Comparison of ENCODE assay signal across 13 mouse cellular contexts in genomic region chr1:138326091-138326490, GRCm38 (mm10). TPM values are rescaled to one million over a fixed set of nuclear protein-coding genes. Genes with fewer than 3 reads are reported as not detected.
A peak's percentile ranks its signal among the peaks of the same experiment; 100 is the strongest.
DNase-seq lines count a peak whose midpoint lies in the region; ATAC-seq lines count a peak whose summit lies in the region.
"Had no signal": no experiment of that assay in that cellular context is flagged by ENCODE, and none has a peak within 500 bp of the region (broad histone marks: within the 10 kb centered on the region; RNA-seq: fewer than 3 reads in every experiment).

No protein-coding gene starts in this region.

- H3K4me2 ChIP-seq in hindbrain, embryonic 11.5 days (replicated peaks; ENCODE audit: low read depth, low read length), result no peak overlapping the region
- H3K4me2 ChIP-seq in lung, embryonic 16.5 days (ENCODE audit: low read depth, low read length), result no peak overlapping the region
- H3K4me2 ChIP-seq: limb, embryonic 13.5 days had no signal

- no peaks in the 10 kb centered on the region for H3K4me1 ChIP-seq in hindbrain, embryonic 11.5 days (replicated peaks; ENCODE audit: control insufficient read depth, insufficient read depth, low read length)
- no peaks in the 10 kb centered on the region for H3K4me1 ChIP-seq in lung, embryonic 16.5 days (replicated peaks; ENCODE audit: control insufficient read depth, insufficient read depth, low read length)

- no peak overlapping the region for H3K9ac ChIP-seq in hindbrain, embryonic 11.5 days (ENCODE audit: low read depth, low read length)
- no peak overlapping the region for H3K9ac ChIP-seq in lung, embryonic 16.5 days (ENCODE audit: low read length)
- H3K9ac ChIP-seq: limb, embryonic 13.5 days had no signal

- 35% methylated on average over 4 of the region's 4 CpGs for WGBS in hindbrain, embryonic 11.5 days
- 45% methylated on average over 4 of the region's 4 CpGs for WGBS in lung, embryonic 16.5 days

- no peaks in the 10 kb centered on the region for H3K9me3 ChIP-seq in hindbrain, embryonic 11.5 days (ENCODE audit: control insufficient read depth, low read length)
- H3K9me3 ChIP-seq in lung, embryonic 16.5 days (ENCODE audit: control insufficient read depth, low read length), result no peaks in the 10 kb centered on the region
- H3K9me3 ChIP-seq: limb, embryonic 13.5 days had no signal

- peak; percentile 55; the same call in 1 of the 2 replicates for ATAC-seq in hindbrain, embryonic 11.5 days (ENCODE audit: low FRiP score)
- peak; percentile 89 for ATAC-seq in lung, embryonic 16.5 days (ENCODE audit: low read depth)
- no peak for ATAC-seq in megakaryocyte, adult 5-6 weeks (ENCODE audit: poor library complexity, severe bottlenecking)

- H3K27ac ChIP-seq in hindbrain, embryonic 11.5 days (ENCODE audit: low read depth, low read length), result no peak overlapping the region
- no peak overlapping the region for H3K27ac ChIP-seq in lung, embryonic 16.5 days (ENCODE audit: low read length)
- H3K27ac ChIP-seq: limb, embryonic 13.5 days had no signal

- H3K36me3 ChIP-seq in hindbrain, embryonic 11.5 days (ENCODE audit: control insufficient read depth, insufficient read depth, low read length), result no peaks in the 10 kb centered on the region
- H3K36me3 ChIP-seq in lung, embryonic 16.5 days (ENCODE audit: control insufficient read depth, insufficient read depth, low read length), result no peaks in the 10 kb centered on the region
- H3K36me3 ChIP-seq: limb, embryonic 13.5 days had no signal

- DNase-seq in heart, adult 11 months, result peak; percentile 89
- no peak for DNase-seq in heart, adult 8-10 months (ENCODE audit: low spot score)
- DNase-seq in adipocyte (ENCODE audit: low spot score), result peak; percentile 68
- peak; percentile 24 for DNase-seq in hindbrain, embryonic 11.5 days (ENCODE audit: low spot score)
- DNase-seq in ovary, adult 18-20 months (ENCODE audit: low spot score), result no peak
- DNase-seq in adrenal gland, adult 2 months, result no peak
- DNase-seq: cerebellum, adult 11 months; thymus, postnatal 36 days had no signal

- no peaks in the 10 kb centered on the region for H3K27me3 ChIP-seq in hindbrain, embryonic 11.5 days (ENCODE audit: control insufficient read depth, insufficient read depth, low read length)
- H3K27me3 ChIP-seq in lung, embryonic 16.5 days (ENCODE audit: control insufficient read depth, insufficient read depth, low read depth, low read length), result no peaks in the 10 kb centered on the region
- H3K27me3 ChIP-seq: CH12.LX; limb, embryonic 13.5 days had no signal

- H3K4me3 ChIP-seq in hindbrain, embryonic 11.5 days (ENCODE audit: low read depth, low read length), result no peak overlapping the region
- H3K4me3 ChIP-seq in lung, embryonic 16.5 days (ENCODE audit: low read length), result no peak overlapping the region
- H3K4me3 ChIP-seq: limb, embryonic 13.5 days had no signal

RNA-seq across cellular contexts. Expression of gene Atp6v1g3, which starts 52.6 kb away (rescaled TPM):
- total RNA-seq in heart, adult 8-10 months (2022), result not detected
- 0.10 TPM in 1 of 2 replicates, not detected in the other for polyA plus RNA-seq in hindbrain, embryonic 11.5 days (2014; fragmentation: Nextera tagmentation; extraction: Ambion mirVana)
- not detected in 2 replicates for polyA plus RNA-seq in lung, embryonic 16.5 days (2015; fragmentation: Nextera tagmentation; extraction: Ambion mirVana)
- total RNA-seq in megakaryocyte, adult 5-6 weeks (2015), result not detected in 2 replicates
- total RNA-seq in megakaryocyte, adult 5-6 weeks (2017), result 0.65 TPM in 1 of 2 replicates, not detected in the other
- not detected for total RNA-seq in adrenal gland, adult 2 months (2021)
- polyA plus RNA-seq in adrenal gland, adult 2 months (2012; rRNA removed), result not detected in 2 replicates
- total RNA-seq: CH12.LX; gastrocnemius, adult 8-10 months had no signal

Comparison
In these comparisons a context has a peak if more than half of its experiments do, and no peak if none do; other contexts are left out.
1. DNase-seq: peak in heart, adult 11 months (single experiment), adipocyte (single experiment) and hindbrain, embryonic 11.5 days (single experiment); none in heart, adult 8-10 months (single experiment), ovary, adult 18-20 months (single experiment) and adrenal gland, adult 2 months (single experiment).